Mouse (Mus musculus) retina, adult 2 months (tissue): ENCODE measurements at regions not wholly inside any gene's neighbourhood (a gene's known extent, or its start where the extent isn't known, plus 50 kb on each side); places are given as distances from the start of the nearest gene placed in this dataset.

Experiments
- DNase-seq: peaks from one replicate; pipeline ENCODE4 v3.0.0-alpha.2; 2012; ENCODE audit warnings: low read depth, low spot score

GRCm38 (mm10) chr5:74943737-74944403 is 100.7 kb downstream of the Chic2 start:
- DNase-seq: peak; percentile 47

- DNase-seq: no peak
Measured at GRCm38 (mm10) chr5:74941426-74941825, 103.1 kb downstream of the Chic2 start.

- no peak for DNase-seq
Measured at GRCm38 (mm10) chr5:74937416-74937940, 107.1 kb downstream of the Chic2 start.

- DNase-seq: no peak
Measured at GRCm38 (mm10) chr5:74936087-74936486, 108.5 kb downstream of the Chic2 start.

GRCm38 (mm10) chr5:74935676-74936075 is 108.9 kb downstream of the Chic2 start:
- DNase-seq: no peak

- no peak for DNase-seq
Measured at GRCm38 (mm10) chr5:74933276-74933675, 111.3 kb downstream of the Chic2 start.

GRCm38 (mm10) chr5:74932206-74932605 is 112.4 kb downstream of the Chic2 start:
- no peak for DNase-seq

- DNase-seq: no peak
Measured at GRCm38 (mm10) chr5:74931765-74932164, 112.8 kb downstream of the Chic2 start.

- DNase-seq: no peak
Measured at GRCm38 (mm10) chr5:74927543-74927942, 117.0 kb downstream of the Chic2 start.

GRCm38 (mm10) chr5:74925769-74926168 is 118.8 kb downstream of the Chic2 start:
- no peak for DNase-seq

GRCm38 (mm10) chr5:74924031-74924533 is 120.5 kb downstream of the Chic2 start:
- no peak for DNase-seq

GRCm38 (mm10) chr5:74923337-74923736 is 121.2 kb downstream of the Chic2 start:
- DNase-seq: no peak

GRCm38 (mm10) chr5:74922881-74923280 is 121.7 kb downstream of the Chic2 start:
- no peak for DNase-seq

- no peak for DNase-seq
Measured at GRCm38 (mm10) chr5:74920939-74921338, 123.6 kb downstream of the Chic2 start.

- DNase-seq: no peak
Measured at GRCm38 (mm10) chr5:74920490-74920889, 124.1 kb downstream of the Chic2 start.

- no peak for DNase-seq
Measured at GRCm38 (mm10) chr5:74905504-74906061, 139.0 kb downstream of the Chic2 start.

- DNase-seq: no peak
Measured at GRCm38 (mm10) chr5:74904927-74905503, 139.6 kb downstream of the Chic2 start.

- DNase-seq: no peak
Measured at GRCm38 (mm10) chr5:74904327-74904726, 140.2 kb downstream of the Chic2 start.

GRCm38 (mm10) chr5:74903711-74904110 is 140.9 kb downstream of the Chic2 start:
- no peak for DNase-seq

- no peak for DNase-seq
Measured at GRCm38 (mm10) chr5:74897133-74897532, 147.4 kb downstream of the Chic2 start.

GRCm38 (mm10) chr5:74893276-74893675 is 151.3 kb downstream of the Chic2 start:
- DNase-seq: no peak

GRCm38 (mm10) chr5:74891541-74891940 is 153.0 kb downstream of the Chic2 start:
- no peak for DNase-seq

- no peak for DNase-seq
Measured at GRCm38 (mm10) chr5:74888934-74889333, 155.6 kb downstream of the Chic2 start.
